Mouse (Mus musculus): ENCODE measurements around the gene Prpf40b. TPM values are rescaled to one million over a fixed set of nuclear protein-coding genes. Genes with fewer than 3 reads are reported as not detected.
A peak's percentile ranks its signal among the peaks of the same experiment; 100 is the strongest.
"Not testable (repeated sequence)": the region's sequence is repeated elsewhere in the genome, so short reads cannot be mapped to it uniquely, and the experiment has no call there.

Prpf40b gene
- 10 to 100 TPM in 1 of 2 experiments, 1 to 10 TPM in 1; 9.7 to 17.7 TPM for polyA plus RNA-seq (2017; shearing (Covaris generic))

GRCm38 (mm10) chr15:99294813-99295374 is at the start of gene Prpf40b:
Gene Prpf40b (plus strand): TSS chr15:99295087.
- ATAC-seq: peak; percentile 83

- not testable (repeated sequence) for ATAC-seq
These were observed 48.2 kb upstream of the Prpf40b start for GRCm38 (mm10) chr15:99246736-99247135.

- ATAC-seq: no peak
These were observed 45.9 kb upstream of the Prpf40b start for GRCm38 (mm10) chr15:99248972-99249371.

GRCm38 (mm10) chr15:99249938-99250337 is 44.9 kb upstream of the Prpf40b start:
- no peak for ATAC-seq

GRCm38 (mm10) chr15:99251111-99251510 is 43.8 kb upstream of the Prpf40b start:
- peak; percentile 10 for ATAC-seq

GRCm38 (mm10) chr15:99251626-99252380 is 43.1 kb upstream of the Prpf40b start, which contains the start of gene Mcrs1:
Gene Mcrs1 (minus strand): TSS chr15:99251961.
- peak; percentile 90 for ATAC-seq

- no peak for ATAC-seq
These were observed 42.3 kb upstream of the Prpf40b start for GRCm38 (mm10) chr15:99252381-99253174.

- not testable (repeated sequence) for ATAC-seq
These were observed 41.8 kb upstream of the Prpf40b start for GRCm38 (mm10) chr15:99253175-99253479.

- ATAC-seq: no peak
These were observed 41.1 kb upstream of the Prpf40b start for GRCm38 (mm10) chr15:99253772-99254171.

- no peak for ATAC-seq
These were observed 40.3 kb upstream of the Prpf40b start for GRCm38 (mm10) chr15:99254477-99255005.

- no peak for ATAC-seq
These were observed 39.6 kb upstream of the Prpf40b start for GRCm38 (mm10) chr15:99255241-99255749.

- ATAC-seq: no peak
These were observed 35.6 kb upstream of the Prpf40b start for GRCm38 (mm10) chr15:99259167-99259729.

- ATAC-seq: no peak
These were observed 35.1 kb upstream of the Prpf40b start for GRCm38 (mm10) chr15:99259730-99260252.

GRCm38 (mm10) chr15:99262702-99263101 is 32.2 kb upstream of the Prpf40b start:
- ATAC-seq: no peak

GRCm38 (mm10) chr15:99264363-99264762 is 30.5 kb upstream of the Prpf40b start:
- no peak for ATAC-seq

GRCm38 (mm10) chr15:99265679-99266078 is 29.2 kb upstream of the Prpf40b start:
- ATAC-seq: peak; percentile 79

- peak; percentile 81 for ATAC-seq
These were observed 18.8 kb upstream of the Prpf40b start for GRCm38 (mm10) chr15:99276095-99276494.

- ATAC-seq: no peak
These were observed 16.6 kb upstream of the Prpf40b start for GRCm38 (mm10) chr15:99278271-99278670.

- no peak for ATAC-seq
These were observed 11.4 kb upstream of the Prpf40b start for GRCm38 (mm10) chr15:99283456-99283855.

- ATAC-seq: peak; percentile 39
These were observed 10.2 kb upstream of the Prpf40b start for GRCm38 (mm10) chr15:99284527-99285188.

GRCm38 (mm10) chr15:99285189-99285535 is 9.7 kb upstream of the Prpf40b start:
- ATAC-seq: no peak

- ATAC-seq: no peak
These were observed 4.3 kb upstream of the Prpf40b start for GRCm38 (mm10) chr15:99290586-99290985.

Measured in CD4-positive, CD25-positive, alpha-beta regulatory T cell, adult 4 months (primary cell).